ENCODE assay signal across 17 mouse cellular contexts in the genomic region with DNA sequence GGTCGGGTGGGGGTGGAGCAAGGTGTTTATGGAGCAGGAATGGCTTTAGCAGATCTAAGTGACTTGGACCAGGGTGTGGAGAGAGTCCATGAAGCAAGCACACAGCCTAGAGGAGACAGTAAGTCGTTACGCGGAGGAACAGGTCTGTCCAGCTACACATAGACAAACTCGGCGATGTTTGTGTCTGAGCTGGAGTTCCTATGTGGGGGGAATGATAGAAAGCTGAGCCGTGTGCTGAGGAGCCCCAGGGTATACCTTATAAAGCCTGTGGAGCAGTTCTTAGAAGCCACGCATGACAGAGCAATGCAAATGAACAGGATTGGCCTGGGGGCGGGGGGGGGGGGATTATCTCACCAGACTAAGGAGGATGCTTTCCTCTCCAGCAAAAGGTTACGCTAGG. TPM values are rescaled to one million over a fixed set of nuclear protein-coding genes. Genes with fewer than 3 reads are reported as not detected.
"Had no signal": no experiment of that assay in that cellular context is flagged by ENCODE, and none has a peak within 500 bp of the region (broad histone marks: within the 10 kb centered on the region; RNA-seq: fewer than 3 reads in every experiment).

No protein-coding gene starts in this region.

- H3K27me3 ChIP-seq: midbrain, embryonic 15.5 days; neural tube, embryonic 12.5 days had no signal

- H3K9ac ChIP-seq: liver, postnatal 0 days; lung, embryonic 15.5 days; midbrain, embryonic 13.5 days; midbrain, embryonic 15.5 days; neural tube, embryonic 12.5 days; stomach, embryonic 15.5 days had no signal

- H3K4me1 ChIP-seq: lung, embryonic 15.5 days; midbrain, embryonic 13.5 days; midbrain, embryonic 15.5 days; neural tube, embryonic 12.5 days; stomach, embryonic 15.5 days had no signal

- H3K27ac ChIP-seq: lung, embryonic 15.5 days; macrophage; midbrain, embryonic 13.5 days; midbrain, embryonic 15.5 days; neural tube, embryonic 12.5 days; stomach, embryonic 15.5 days had no signal

- ATAC-seq: liver, postnatal 0 days; lung, postnatal 0 days; midbrain, embryonic 13.5 days; midbrain, embryonic 15.5 days had no signal

- H3K9me3 ChIP-seq: lung, embryonic 15.5 days; midbrain, embryonic 13.5 days; midbrain, embryonic 15.5 days; neural tube, embryonic 12.5 days; stomach, embryonic 15.5 days had no signal

- DNase-seq: liver, postnatal 0 days; lung, adult 2 months; lung, postnatal 14 days; lung, postnatal 36 days; right cerebral cortex, postnatal 14 days; thymus, adult 18-20 months; thymus, postnatal 14 days; thymus, postnatal 36 days had no signal

- H3K4me3 ChIP-seq: lung, embryonic 15.5 days; megakaryocyte, embryonic 14.5 days; midbrain, embryonic 13.5 days; midbrain, embryonic 15.5 days; neural tube, embryonic 12.5 days; stomach, embryonic 15.5 days had no signal

- H3K36me3 ChIP-seq: lung, embryonic 15.5 days; midbrain, embryonic 13.5 days; midbrain, embryonic 15.5 days; neural tube, embryonic 12.5 days; stomach, embryonic 15.5 days had no signal

- H3K4me2 ChIP-seq: lung, embryonic 15.5 days; midbrain, embryonic 11.5 days; midbrain, embryonic 13.5 days; midbrain, embryonic 15.5 days; neural tube, embryonic 12.5 days; stomach, embryonic 15.5 days had no signal

RNA-seq across cellular contexts. Expression of gene Zfp853, which starts 14.2 kb away (rescaled TPM):
- polyA plus RNA-seq: liver, postnatal 0 days; lung, embryonic 15.5 days; lung, postnatal 0 days; macrophage; neural tube, embryonic 12.5 days had no signal
